Mouse (Mus musculus) limb, embryonic 11.5 days (tissue): ENCODE data around the gene Pcare. TPM values are rescaled to one million over a fixed set of nuclear protein-coding genes. Genes with fewer than 3 reads are reported as not detected.
"Not testable (repeated sequence)": the region's sequence is repeated elsewhere in the genome, so short reads cannot be mapped to it uniquely, and the experiment has no call there.

Source experiments
- ATAC-seq: fragments of 200-750 bp; cut with Nextera tagmentation; 2 replicates; pipeline ENCODE4 v1.8.0; 2017; ENCODE audit warnings: low read depth; ENCODE audit not compliant: insufficient number of reproducible peaks, low FRiP score, low TSS enrichment
- DNase-seq: peaks from one replicate; pipeline ENCODE4 v3.0.0-alpha.2; 2015; ENCODE audit warnings: low spot score
- H3K27ac ChIP-seq: fragments of 300-500 bp; sonication (generic); replicated peaks from 2 replicates; pipeline ENCODE4 v1.5.1; 2014; ENCODE audit warnings: low read depth, mild to moderate bottlenecking, low read length
- H3K27me3 ChIP-seq: fragments of 300-500 bp; sonication (generic); 2 replicates; pipeline ENCODE4 v1.6.1; 2014; ENCODE audit warnings: mild to moderate bottlenecking, low read length, mixed read lengths; ENCODE audit not compliant: control insufficient read depth, insufficient read depth
- H3K36me3 ChIP-seq: fragments of 300-500 bp; sonication (generic); 2 replicates; pipeline ENCODE4 v1.6.1; 2014; ENCODE audit warnings: mild to moderate bottlenecking, low read length, moderate library complexity, mixed read lengths; ENCODE audit not compliant: control insufficient read depth, insufficient read depth
- H3K4me1 ChIP-seq: fragments of 300-500 bp; sonication (generic); 2 replicates; pipeline ENCODE4 v1.6.1; 2014; ENCODE audit warnings: low read length, mixed read lengths; ENCODE audit not compliant: control insufficient read depth, insufficient read depth
- H3K4me2 ChIP-seq: fragments of 300-500 bp; sonication (generic); 2 replicates; pipeline ENCODE4 v1.6.1; 2014; ENCODE audit warnings: low read depth, mild to moderate bottlenecking, moderate library complexity; ENCODE audit not compliant: severe bottlenecking
- H3K4me3 ChIP-seq: fragments of 300-500 bp; sonication (generic); 2 replicates; pipeline ENCODE4 v1.5.1; 2014; ENCODE audit warnings: low read depth, low read length
- H3K9ac ChIP-seq: fragments of 300-500 bp; sonication (generic); 2 replicates; pipeline ENCODE4 v1.6.1; 2014; ENCODE audit warnings: mild to moderate bottlenecking, low read length
- H3K9me3 ChIP-seq: fragments of 300-500 bp; sonication (generic); 2 replicates; pipeline ENCODE4 v1.6.1; 2016; ENCODE audit warnings: low read length; ENCODE audit not compliant: control insufficient read depth
- WGBS: fragments of 180-500 bp; shearing (Covaris S2); extraction: QIAGEN DNeasy Blood & Tissue Kit; methylation state at CpG from one replicate; pipeline ENCODE4 v1.1.7; 2014; 5-methylcytosine and 5-hydroxymethylcytosine counted together
- polyA plus RNA-seq: library from polyadenylated mRNA; unstranded; fragments of >200 nt; fragmentation: Nextera tagmentation; extraction: Ambion mirVana; gene quantifications from 2 replicates; pipeline ENCODE4 v1.2.1, GENCODE M21; 2014

Gene Pcare
- polyA plus RNA-seq, 1 experiment from 2014 or later: not detected

- H3K4me3 ChIP-seq: no peak overlapping the region
- no peak overlapping the region for H3K27ac ChIP-seq
- DNase-seq: no peak
- no peaks in the 10 kb centered on the region for H3K36me3 ChIP-seq
- H3K9me3 ChIP-seq: peaks cover 4% of the 10 kb centered on the region; the same call in 1 of the 2 replicates
- ATAC-seq: no peak
- peaks cover 5% of the 10 kb centered on the region; the same call in 1 of the 2 replicates for H3K27me3 ChIP-seq
- H3K4me1 ChIP-seq: 0 out of 2 replicates have a peak, but pooled peaks cover 3% of the 10 kb centered on the region
- H3K4me2 ChIP-seq: no peak overlapping the region
- H3K9ac ChIP-seq: no peak overlapping the region
- WGBS: 82% methylated on average over 4 of the region's 4 CpGs
Observed at GRCm38 (mm10) chr17:71780945-71781344, 28.3 kb upstream of the Pcare start.

GRCm38 (mm10) chr17:71780490-71780889 lies 27.8 kb upstream of the Pcare start:
- H3K27ac ChIP-seq: no peak overlapping the region
- H3K36me3 ChIP-seq: no peaks in the 10 kb centered on the region
- DNase-seq (no peak), ATAC-seq (no peak)
- no peak overlapping the region for H3K4me3 ChIP-seq
- 66% methylated on average over 2 of the region's 2 CpGs for WGBS
- H3K9ac ChIP-seq: no peak overlapping the region
- peaks cover 4% of the 10 kb centered on the region; the same call in 1 of the 2 replicates for H3K9me3 ChIP-seq
- H3K4me1 ChIP-seq: 0 out of 2 replicates have a peak, but pooled peaks cover 3% of the 10 kb centered on the region
- no peak overlapping the region for H3K4me2 ChIP-seq
- H3K27me3 ChIP-seq: peaks cover 5% of the 10 kb centered on the region; the same call in 1 of the 2 replicates

GRCm38 (mm10) chr17:71778696-71779095 lies 26.0 kb upstream of the Pcare start:
- H3K27me3 ChIP-seq: peaks cover 5% of the 10 kb centered on the region; the same call in 1 of the 2 replicates
- no peak overlapping the region for H3K4me3 ChIP-seq
- DNase-seq: no peak
- H3K36me3 ChIP-seq: no peaks in the 10 kb centered on the region
- 79% methylated on average over 3 of the region's 3 CpGs for WGBS
- no peak overlapping the region for H3K27ac ChIP-seq
- H3K4me1 ChIP-seq: 0 out of 2 replicates have a peak, but pooled peaks cover 3% of the 10 kb centered on the region
- ATAC-seq: no peak
- no peak overlapping the region for H3K9ac ChIP-seq
- no peak overlapping the region for H3K4me2 ChIP-seq
- H3K9me3 ChIP-seq: peaks cover 4% of the 10 kb centered on the region; the same call in 1 of the 2 replicates

GRCm38 (mm10) chr17:71775279-71775678 lies 22.6 kb upstream of the Pcare start:
- H3K9ac ChIP-seq: no peak overlapping the region
- no peaks in the 10 kb centered on the region for H3K4me1 ChIP-seq
- H3K9me3 ChIP-seq: peaks cover 4% of the 10 kb centered on the region; the same call in 1 of the 2 replicates
- WGBS: 82% methylated on average over 4 of the region's 4 CpGs
- H3K36me3 ChIP-seq: no peaks in the 10 kb centered on the region
- no peak overlapping the region for H3K4me3 ChIP-seq
- no peak for ATAC-seq
- DNase-seq: no peak
- no peak overlapping the region for H3K4me2 ChIP-seq
- no peaks in the 10 kb centered on the region for H3K27me3 ChIP-seq
- no peak overlapping the region for H3K27ac ChIP-seq

- DNase-seq: no peak
Observed at GRCm38 (mm10) chr17:71774173-71774572, 21.5 kb upstream of the Pcare start.

GRCm38 (mm10) chr17:71770696-71771095 lies 18.0 kb upstream of the Pcare start:
- DNase-seq (no peak), ATAC-seq (no peak)
- no peaks in the 10 kb centered on the region for H3K9me3 ChIP-seq
- no peak overlapping the region for H3K27ac ChIP-seq
- no peaks in the 10 kb centered on the region for H3K4me1 ChIP-seq
- H3K9ac ChIP-seq: no peak overlapping the region
- H3K27me3 ChIP-seq: no peaks in the 10 kb centered on the region
- H3K4me3 ChIP-seq: no peak overlapping the region
- H3K36me3 ChIP-seq: no peaks in the 10 kb centered on the region
- 86% methylated on average over 3 of the region's 3 CpGs for WGBS
- no peak overlapping the region for H3K4me2 ChIP-seq

More at GRCm38 (mm10) chr17:71774173-71774572, 21.5 kb upstream of the Pcare start:
- H3K9me3 ChIP-seq: peaks cover 4% of the 10 kb centered on the region; the same call in 1 of the 2 replicates
- no peak overlapping the region for H3K4me3 ChIP-seq
- H3K36me3 ChIP-seq: no peaks in the 10 kb centered on the region
- H3K4me1 ChIP-seq: no peaks in the 10 kb centered on the region
- no peaks in the 10 kb centered on the region for H3K27me3 ChIP-seq
- H3K27ac ChIP-seq: no peak overlapping the region
- ATAC-seq: no peak
- no peak overlapping the region for H3K9ac ChIP-seq
- 79% methylated on average over 4 of the region's 4 CpGs for WGBS
- no peak overlapping the region for H3K4me2 ChIP-seq

GRCm38 (mm10) chr17:71769564-71769963 lies 16.9 kb upstream of the Pcare start:
- no peaks in the 10 kb centered on the region for H3K9me3 ChIP-seq
- no peak for ATAC-seq
- H3K4me3 ChIP-seq: no peak overlapping the region
- no peak overlapping the region for H3K27ac ChIP-seq
- no peaks in the 10 kb centered on the region for H3K36me3 ChIP-seq
- no peaks in the 10 kb centered on the region for H3K4me1 ChIP-seq
- no peak for DNase-seq
- no peaks in the 10 kb centered on the region for H3K27me3 ChIP-seq
- no peak overlapping the region for H3K9ac ChIP-seq
- no peak overlapping the region for H3K4me2 ChIP-seq
- 53% methylated on average over 6 of the region's 6 CpGs for WGBS

GRCm38 (mm10) chr17:71768173-71768572 lies 15.5 kb upstream of the Pcare start, which contains the start of gene Clip4:
TSS of gene Clip4 (plus strand) at chr17:71768473.
- not testable (repeated sequence) for H3K36me3 ChIP-seq, H3K4me2 ChIP-seq, H3K9ac ChIP-seq, H3K27me3 ChIP-seq, H3K4me3 ChIP-seq, H3K4me1 ChIP-seq, H3K9me3 ChIP-seq, DNase-seq, ATAC-seq, H3K27ac ChIP-seq
- WGBS: 54% methylated on average over 1 of the region's 1 CpGs

- Histone ChIP-seq H3K27me3 (no peaks in the 10 kb centered on the region), H3K27ac (no peak overlapping the region), H3K4me1 (no peaks in the 10 kb centered on the region), H3K9ac (no peak overlapping the region), H3K4me3 (no peak overlapping the region), H3K36me3 (no peaks in the 10 kb centered on the region), H3K9me3 (no peaks in the 10 kb centered on the region), H3K4me2 (no peak overlapping the region)
- ATAC-seq: no peak
- DNase-seq: no peak
- 85% methylated on average over 7 of the region's 7 CpGs for WGBS
Observed at GRCm38 (mm10) chr17:71760536-71760935, 7.8 kb upstream of the Pcare start.
